Mouse (Mus musculus) heart, postnatal 0 days (tissue): ENCODE results near the gene Plscr1.
A peak's percentile ranks its signal among the peaks of the same experiment; 100 is the strongest.

ENCODE experiments used
- CTCF ChIP-seq: IDR thresholded peaks from 2 replicates; pipeline ENCODE4 v1.5.1; 2016; ENCODE audit warnings: antibody characterized with exemption, control low read depth, low read depth
- EP300 ChIP-seq: IDR thresholded peaks from 2 replicates; pipeline ENCODE4 v1.6.1; 2016; ENCODE audit warnings: antibody characterized with exemption, low read depth

GRCm38 (mm10) chr9:92249987-92250772 lies 630 bp downstream of the Plscr1 start:
- peak; percentile 32 for TF ChIP-seq CTCF
- TF ChIP-seq EP300, result no peak; the same call in 1 of the 2 replicates
